Mouse (Mus musculus): ENCODE data around the gene Zfp362. TPM values are rescaled to one million over a fixed set of nuclear protein-coding genes. Genes with fewer than 3 reads are reported as not detected.

Gene Zfp362
- polyA plus RNA-seq, 1 experiment, result 37.8 TPM

GRCm38 (mm10) chr4:128748309-128748708, 57.5 kb downstream of the Zfp362 start:
- H3K4me3 ChIP-seq (ENCODE audit: low read depth, low read length), result no peak overlapping the region
- no peak for TF ChIP-seq CTCF (IDR thresholded peaks at IDR 0.05; ENCODE audit: extremely low read depth, insufficient read length, insufficient replicate concordance, low read depth, low read length)
- peaks cover 90% of the 10 kb centered on the region for H3K36me3 ChIP-seq (ENCODE audit: control insufficient read depth, insufficient read depth, low read length)
- H3K27me3 ChIP-seq (ENCODE audit: control insufficient read depth, insufficient read depth, low read length), result no peaks in the 10 kb centered on the region
- WGBS, result 91% methylated on average over 7 of the region's 7 CpGs
- no peaks in the 10 kb centered on the region for H3K4me1 ChIP-seq (ENCODE audit: control insufficient read depth, insufficient read depth, insufficient read length, low read length)
- H3K27ac ChIP-seq (ENCODE audit: insufficient read depth, low read depth, low read length), result no peak overlapping the region

- 81% methylated on average over 22 of the region's 22 CpGs for whole genome bisulfite sequencing
- H3K4me3 ChIP-seq (ENCODE audit: low read depth, low read length), result no peak overlapping the region
- H3K27me3 ChIP-seq (ENCODE audit: control insufficient read depth, insufficient read depth, low read length), result no peaks in the 10 kb centered on the region
- peaks cover 89% of the 10 kb centered on the region for H3K36me3 ChIP-seq (ENCODE audit: control insufficient read depth, insufficient read depth, low read length)
- TF ChIP-seq POLR2A (IDR thresholded peaks at IDR 0.05; ENCODE audit: low read depth, low read length) (no peak), CTCF (IDR thresholded peaks at IDR 0.05; ENCODE audit: extremely low read depth, insufficient read length, insufficient replicate concordance, low read depth, low read length) (no peak)
- H3K27ac ChIP-seq (ENCODE audit: insufficient read depth, low read depth, low read length), result no peak overlapping the region
- no peaks in the 10 kb centered on the region for H3K4me1 ChIP-seq (ENCODE audit: control insufficient read depth, insufficient read depth, insufficient read length, low read length)
These were observed 58.1 kb downstream of the Zfp362 start for GRCm38 (mm10) chr4:128747614-128748270.

GRCm38 (mm10) chr4:128745160-128745559, 60.7 kb downstream of the Zfp362 start:
- Histone ChIP-seq H3K27ac (ENCODE audit: insufficient read depth, low read depth, low read length) (no peak overlapping the region), H3K4me1 (ENCODE audit: control insufficient read depth, insufficient read depth, insufficient read length, low read length) (peaks cover 3% of the 10 kb centered on the region; the same call in 1 of the 2 replicates), H3K36me3 (ENCODE audit: control insufficient read depth, insufficient read depth, low read length) (peaks cover 65% of the 10 kb centered on the region), H3K27me3 (ENCODE audit: control insufficient read depth, insufficient read depth, low read length) (no peaks in the 10 kb centered on the region), H3K4me3 (ENCODE audit: low read depth, low read length) (no peak overlapping the region)
- TF ChIP-seq CTCF (IDR thresholded peaks at IDR 0.05; ENCODE audit: extremely low read depth, insufficient read length, insufficient replicate concordance, low read depth, low read length) (no peak), POLR2A (IDR thresholded peaks at IDR 0.05; ENCODE audit: low read depth, low read length) (no peak)
- WGBS, result 84% methylated on average over 8 of the region's 8 CpGs

- Histone ChIP-seq H3K4me3 (ENCODE audit: low read depth, low read length) (no peak overlapping the region), H3K36me3 (ENCODE audit: control insufficient read depth, insufficient read depth, low read length) (peaks cover 46% of the 10 kb centered on the region), H3K4me1 (ENCODE audit: control insufficient read depth, insufficient read depth, insufficient read length, low read length) (peaks cover 3% of the 10 kb centered on the region; the same call in 1 of the 2 replicates), H3K27me3 (ENCODE audit: control insufficient read depth, insufficient read depth, low read length) (no peaks in the 10 kb centered on the region), H3K27ac (ENCODE audit: insufficient read depth, low read depth, low read length) (no peak overlapping the region)
- WGBS, result 79% methylated on average over 12 of the region's 12 CpGs
- TF ChIP-seq POLR2A (IDR thresholded peaks at IDR 0.05; ENCODE audit: low read depth, low read length), result no peak
- no peak for TF ChIP-seq CTCF (IDR thresholded peaks at IDR 0.05; ENCODE audit: extremely low read depth, insufficient read length, insufficient replicate concordance, low read depth, low read length)
These were observed 62.7 kb downstream of the Zfp362 start for GRCm38 (mm10) chr4:128743031-128743626.

- Histone ChIP-seq H3K4me3 (ENCODE audit: low read depth, low read length) (no peak overlapping the region), H3K36me3 (ENCODE audit: control insufficient read depth, insufficient read depth, low read length) (peaks cover 39% of the 10 kb centered on the region), H3K4me1 (ENCODE audit: control insufficient read depth, insufficient read depth, insufficient read length, low read length) (peaks cover 8% of the 10 kb centered on the region; the same call in 1 of the 2 replicates), H3K27me3 (ENCODE audit: control insufficient read depth, insufficient read depth, low read length) (no peaks in the 10 kb centered on the region), H3K27ac (ENCODE audit: insufficient read depth, low read depth, low read length) (no peak overlapping the region)
- TF ChIP-seq POLR2A (IDR thresholded peaks at IDR 0.05; ENCODE audit: low read depth, low read length) (no peak), CTCF (IDR thresholded peaks at IDR 0.05; ENCODE audit: extremely low read depth, insufficient read length, insufficient replicate concordance, low read depth, low read length) (no peak)
- WGBS, result 83% methylated on average over 10 of the region's 10 CpGs
These were observed 63.4 kb downstream of the Zfp362 start for GRCm38 (mm10) chr4:128742379-128742970.

- H3K27me3 ChIP-seq (ENCODE audit: control insufficient read depth, insufficient read depth, low read length), result no peaks in the 10 kb centered on the region
- H3K4me1 ChIP-seq (ENCODE audit: control insufficient read depth, insufficient read depth, insufficient read length, low read length), result peaks cover 8% of the 10 kb centered on the region
- TF ChIP-seq POLR2A (IDR thresholded peaks at IDR 0.05; ENCODE audit: low read depth, low read length), result no peak
- TF ChIP-seq CTCF (IDR thresholded peaks at IDR 0.05; ENCODE audit: extremely low read depth, insufficient read length, insufficient replicate concordance, low read depth, low read length), result no peak
- WGBS, result 52% methylated on average over 5 of the region's 5 CpGs
- H3K36me3 ChIP-seq (ENCODE audit: control insufficient read depth, insufficient read depth, low read length), result peaks cover 34% of the 10 kb centered on the region
- H3K27ac ChIP-seq (ENCODE audit: insufficient read depth, low read depth, low read length), result no peak overlapping the region
- H3K4me3 ChIP-seq (ENCODE audit: low read depth, low read length), result no peak overlapping the region
These were observed 63.9 kb downstream of the Zfp362 start for GRCm38 (mm10) chr4:128741906-128742305.

- Histone ChIP-seq H3K4me1 (ENCODE audit: control insufficient read depth, insufficient read depth, insufficient read length, low read length) (peaks cover 8% of the 10 kb centered on the region), H3K27me3 (ENCODE audit: control insufficient read depth, insufficient read depth, low read length) (no peaks in the 10 kb centered on the region), H3K4me3 (ENCODE audit: low read depth, low read length) (no peak overlapping the region), H3K27ac (ENCODE audit: insufficient read depth, low read depth, low read length) (no peak overlapping the region), H3K36me3 (ENCODE audit: control insufficient read depth, insufficient read depth, low read length) (peaks cover 23% of the 10 kb centered on the region)
- 27% methylated on average over 1 of the region's 1 CpGs for WGBS
- TF ChIP-seq CTCF (IDR thresholded peaks at IDR 0.05; ENCODE audit: extremely low read depth, insufficient read length, insufficient replicate concordance, low read depth, low read length) (no peak), POLR2A (IDR thresholded peaks at IDR 0.05; ENCODE audit: low read depth, low read length) (no peak)
These were observed 65.0 kb downstream of the Zfp362 start for GRCm38 (mm10) chr4:128740878-128741277.

All from small intestine, adult 2 months (tissue).